Mouse (Mus musculus): ENCODE results near the gene Efna4. TPM values are rescaled to one million over a fixed set of nuclear protein-coding genes. Genes with fewer than 3 reads are reported as not detected.

Efna4 gene
- polyA plus RNA-seq, 1 experiment from 2014 or later = 14.6 TPM

- DNase-seq (ENCODE audit: low spot score) = no peak
Observed at GRCm38 (mm10) chr3:89328623-89329022, 9.2 kb downstream of the Efna4 start.

GRCm38 (mm10) chr3:89327371-89327870 lies 10.4 kb downstream of the Efna4 start:
- H3K36me3 ChIP-seq (ENCODE audit: control insufficient read depth, insufficient read depth, low read length) = no peaks in the 10 kb centered on the region
- no peak overlapping the region for H3K4me2 ChIP-seq (ENCODE audit: low read length)
- H3K4me3 ChIP-seq (ENCODE audit: low read depth, low read length) = no peak overlapping the region
- H3K4me1 ChIP-seq (ENCODE audit: control insufficient read depth, insufficient read depth, low read length) = peaks cover 24% of the 10 kb centered on the region
- no peaks in the 10 kb centered on the region for H3K27me3 ChIP-seq (replicated peaks; ENCODE audit: control insufficient read depth, insufficient read depth, low read length)
- no peak overlapping the region for H3K27ac ChIP-seq (ENCODE audit: low read depth, low read length)
- DNase-seq (ENCODE audit: low spot score) (no peak), ATAC-seq (no peak)
- WGBS = 67% methylated on average over 9 of the region's 9 CpGs
- no peak overlapping the region for H3K9ac ChIP-seq (ENCODE audit: low read length)
- no peaks in the 10 kb centered on the region for H3K9me3 ChIP-seq (replicated peaks; ENCODE audit: control insufficient read depth, low read length)

More at GRCm38 (mm10) chr3:89328623-89329022, 9.2 kb downstream of the Efna4 start:
- Histone ChIP-seq H3K4me3 (ENCODE audit: low read depth, low read length) (no peak overlapping the region), H3K27me3 (replicated peaks; ENCODE audit: control insufficient read depth, insufficient read depth, low read length) (no peaks in the 10 kb centered on the region), H3K9me3 (replicated peaks; ENCODE audit: control insufficient read depth, low read length) (no peaks in the 10 kb centered on the region), H3K27ac (ENCODE audit: low read depth, low read length) (no peak overlapping the region), H3K9ac (ENCODE audit: low read length) (no peak overlapping the region), H3K4me1 (ENCODE audit: control insufficient read depth, insufficient read depth, low read length) (peaks cover 31% of the 10 kb centered on the region), H3K36me3 (ENCODE audit: control insufficient read depth, insufficient read depth, low read length) (peaks cover 7% of the 10 kb centered on the region), H3K4me2 (ENCODE audit: low read length) (no peak overlapping the region)
- ATAC-seq = no peak
- 28% methylated on average over 4 of the region's 4 CpGs for WGBS

DNA sequence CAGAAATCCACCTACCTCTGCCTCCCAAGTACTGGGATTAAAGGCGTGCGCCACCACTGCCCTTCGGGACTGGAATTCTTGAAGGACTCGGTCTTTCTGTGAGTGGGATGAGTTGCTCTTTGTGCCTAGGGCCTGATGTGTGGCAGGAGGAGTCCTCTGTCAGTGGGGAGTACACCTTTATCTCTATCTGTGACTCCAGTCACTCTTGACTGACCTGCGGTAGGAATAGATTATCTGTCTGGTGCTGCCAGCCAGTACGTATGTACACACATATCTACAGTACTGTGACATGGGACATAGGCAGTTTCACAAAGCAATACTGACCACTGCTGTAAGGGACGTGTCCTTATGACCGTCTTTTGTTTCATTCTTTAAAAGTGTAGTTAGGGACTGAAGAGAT lies 11.9 kb downstream of the Efna4 start:
- ATAC-seq (no peak), DNase-seq (ENCODE audit: low spot score) (no peak)
- Histone ChIP-seq H3K4me2 (ENCODE audit: low read length) (no peak overlapping the region), H3K27ac (ENCODE audit: low read depth, low read length) (no peak overlapping the region), H3K36me3 (ENCODE audit: control insufficient read depth, insufficient read depth, low read length) (no peaks in the 10 kb centered on the region), H3K9ac (ENCODE audit: low read length) (no peak overlapping the region), H3K4me3 (ENCODE audit: low read depth, low read length) (no peak overlapping the region), H3K27me3 (replicated peaks; ENCODE audit: control insufficient read depth, insufficient read depth, low read length) (peaks cover 6% of the 10 kb centered on the region; the same call in 1 of the 2 replicates), H3K9me3 (replicated peaks; ENCODE audit: control insufficient read depth, low read length) (no peaks in the 10 kb centered on the region), H3K4me1 (ENCODE audit: control insufficient read depth, insufficient read depth, low read length) (peaks cover 14% of the 10 kb centered on the region; the same call in 1 of the 2 replicates)
- WGBS = 90% methylated on average over 8 of the region's 8 CpGs

DNA sequence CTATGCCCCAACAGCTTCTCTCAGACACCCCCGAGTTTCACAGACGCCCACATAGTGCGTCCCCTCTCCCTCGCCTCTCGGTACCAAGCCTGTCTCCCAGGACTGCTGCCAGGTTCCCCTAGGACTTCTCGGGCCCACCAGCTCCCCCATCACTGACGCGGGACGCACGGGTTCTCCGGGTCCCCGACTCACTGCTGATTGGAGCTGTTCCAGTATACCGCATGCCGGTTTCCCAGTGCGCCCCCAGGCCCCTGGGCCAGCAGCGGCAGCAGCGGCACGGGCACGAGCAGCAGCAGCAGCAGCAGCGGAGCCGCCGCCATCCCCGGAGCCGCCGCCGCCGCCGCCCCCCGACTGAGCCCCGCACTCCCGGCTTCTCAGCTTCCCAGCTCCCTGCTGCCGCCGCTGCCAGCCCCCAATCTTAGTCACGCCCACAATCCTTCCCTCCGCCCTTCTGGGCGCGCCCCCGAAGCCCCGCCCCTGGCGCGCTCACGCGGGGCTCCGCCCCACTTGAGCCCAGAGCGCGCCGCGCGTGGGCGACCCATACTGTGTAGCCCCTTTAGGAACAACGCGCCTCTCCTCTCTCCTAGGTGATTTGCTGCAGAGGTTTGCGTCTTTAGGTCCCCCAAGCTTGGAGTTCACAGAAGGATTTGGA lies 15.2 kb downstream of the Efna4 start, which contains the start of gene Efna3:
TSS of gene Efna3 (minus strand) at position 452 of the 652 bp plus-strand sequence.
- Histone ChIP-seq H3K9ac (ENCODE audit: low read length) (peak within 1 kb of the TSS; percentile 75), H3K4me1 (ENCODE audit: control insufficient read depth, insufficient read depth, low read length) (peaks cover 21% of the 10 kb centered on the region), H3K4me2 (ENCODE audit: low read length) (peak within 1 kb of the TSS; percentile 90), H3K27me3 (replicated peaks; ENCODE audit: control insufficient read depth, insufficient read depth, low read length) (peaks cover 32% of the 10 kb centered on the region), H3K27ac (ENCODE audit: low read depth, low read length) (peak within 1 kb of the TSS; percentile 83), H3K36me3 (ENCODE audit: control insufficient read depth, insufficient read depth, low read length) (no peaks in the 10 kb centered on the region), H3K9me3 (replicated peaks; ENCODE audit: control insufficient read depth, low read length) (no peaks in the 10 kb centered on the region), H3K4me3 (ENCODE audit: low read depth, low read length) (peak within 1 kb of the TSS; percentile 59)
- WGBS = under 1% methylated on average over 46 of the region's 53 CpGs
- DNase-seq (ENCODE audit: low spot score) = peak; percentile 89
- ATAC-seq = peak; percentile 65

DNA sequence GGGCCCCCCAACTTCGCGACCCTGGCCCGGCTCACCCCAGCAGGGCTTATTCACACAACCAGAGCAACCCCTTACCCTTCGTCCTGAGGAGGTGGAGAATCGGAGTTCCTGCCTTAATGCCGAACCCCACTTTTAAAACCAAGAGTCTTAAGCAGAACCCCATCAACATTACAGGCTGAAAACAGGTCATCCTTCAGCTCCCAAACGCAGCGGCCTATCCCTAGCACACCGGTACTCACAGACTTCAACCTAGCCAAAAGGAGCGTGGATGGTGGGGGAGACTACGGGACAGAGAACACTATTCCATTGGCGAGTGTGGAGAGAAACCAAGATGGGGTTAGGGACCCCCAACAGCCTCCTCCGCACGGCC lies 15.7 kb downstream of the Efna4 start:
- DNase-seq (ENCODE audit: low spot score) = no peak
- peaks cover 32% of the 10 kb centered on the region for H3K27me3 ChIP-seq (replicated peaks; ENCODE audit: control insufficient read depth, insufficient read depth, low read length)
- H3K4me3 ChIP-seq (ENCODE audit: low read depth, low read length) = peak overlapping the region; percentile 59
- H3K36me3 ChIP-seq (ENCODE audit: control insufficient read depth, insufficient read depth, low read length) = no peaks in the 10 kb centered on the region
- H3K4me2 ChIP-seq (ENCODE audit: low read length) = peak overlapping the region; percentile 90
- no peaks in the 10 kb centered on the region for H3K9me3 ChIP-seq (replicated peaks; ENCODE audit: control insufficient read depth, low read length)
- H3K4me1 ChIP-seq (ENCODE audit: control insufficient read depth, insufficient read depth, low read length) = peaks cover 21% of the 10 kb centered on the region
- no peak for ATAC-seq
- H3K27ac ChIP-seq (ENCODE audit: low read depth, low read length) = peak overlapping the region; percentile 83
- H3K9ac ChIP-seq (ENCODE audit: low read length) = peak overlapping the region; percentile 75
- 2% methylated on average over 14 of the region's 14 CpGs for WGBS

GRCm38 (mm10) chr3:89321183-89322130 lies 16.4 kb downstream of the Efna4 start:
- peak overlapping the region; percentile 83 for H3K27ac ChIP-seq (ENCODE audit: low read depth, low read length)
- DNase-seq (ENCODE audit: low spot score) (peak; percentile 54), ATAC-seq (0 out of 2 replicates have a peak, but pooled peaks have one; percentile 5)
- H3K9me3 ChIP-seq (replicated peaks; ENCODE audit: control insufficient read depth, low read length) = no peaks in the 10 kb centered on the region
- no peaks in the 10 kb centered on the region for H3K36me3 ChIP-seq (ENCODE audit: control insufficient read depth, insufficient read depth, low read length)
- peak overlapping the region; percentile 90 for H3K4me2 ChIP-seq (ENCODE audit: low read length)
- 1% methylated on average over 55 of the region's 66 CpGs for WGBS
- peaks cover 33% of the 10 kb centered on the region for H3K27me3 ChIP-seq (replicated peaks; ENCODE audit: control insufficient read depth, insufficient read depth, low read length)
- peak overlapping the region; percentile 59 for H3K4me3 ChIP-seq (ENCODE audit: low read depth, low read length)
- peaks cover 23% of the 10 kb centered on the region for H3K4me1 ChIP-seq (ENCODE audit: control insufficient read depth, insufficient read depth, low read length)
- peak overlapping the region; percentile 75 for H3K9ac ChIP-seq (ENCODE audit: low read length)

- DNase-seq (ENCODE audit: low spot score) (peak; percentile 76), ATAC-seq (0 out of 2 replicates have a peak, but pooled peaks have one; percentile 9)
- peaks cover 41% of the 10 kb centered on the region for H3K27me3 ChIP-seq (replicated peaks; ENCODE audit: control insufficient read depth, insufficient read depth, low read length)
- peak overlapping the region; percentile 90 for H3K4me2 ChIP-seq (ENCODE audit: low read length)
- H3K36me3 ChIP-seq (ENCODE audit: control insufficient read depth, insufficient read depth, low read length) = no peaks in the 10 kb centered on the region
- peak overlapping the region; percentile 75 for H3K9ac ChIP-seq (ENCODE audit: low read length)
- peaks cover 26% of the 10 kb centered on the region for H3K4me1 ChIP-seq (ENCODE audit: control insufficient read depth, insufficient read depth, low read length)
- WGBS = under 1% methylated on average over 41 of the region's 41 CpGs
- peak overlapping the region; percentile 83 for H3K27ac ChIP-seq (ENCODE audit: low read depth, low read length)
- no peaks in the 10 kb centered on the region for H3K9me3 ChIP-seq (replicated peaks; ENCODE audit: control insufficient read depth, low read length)
- peak overlapping the region; percentile 59 for H3K4me3 ChIP-seq (ENCODE audit: low read depth, low read length)
Observed at GRCm38 (mm10) chr3:89320581-89321182, 17.1 kb downstream of the Efna4 start.

DNA sequence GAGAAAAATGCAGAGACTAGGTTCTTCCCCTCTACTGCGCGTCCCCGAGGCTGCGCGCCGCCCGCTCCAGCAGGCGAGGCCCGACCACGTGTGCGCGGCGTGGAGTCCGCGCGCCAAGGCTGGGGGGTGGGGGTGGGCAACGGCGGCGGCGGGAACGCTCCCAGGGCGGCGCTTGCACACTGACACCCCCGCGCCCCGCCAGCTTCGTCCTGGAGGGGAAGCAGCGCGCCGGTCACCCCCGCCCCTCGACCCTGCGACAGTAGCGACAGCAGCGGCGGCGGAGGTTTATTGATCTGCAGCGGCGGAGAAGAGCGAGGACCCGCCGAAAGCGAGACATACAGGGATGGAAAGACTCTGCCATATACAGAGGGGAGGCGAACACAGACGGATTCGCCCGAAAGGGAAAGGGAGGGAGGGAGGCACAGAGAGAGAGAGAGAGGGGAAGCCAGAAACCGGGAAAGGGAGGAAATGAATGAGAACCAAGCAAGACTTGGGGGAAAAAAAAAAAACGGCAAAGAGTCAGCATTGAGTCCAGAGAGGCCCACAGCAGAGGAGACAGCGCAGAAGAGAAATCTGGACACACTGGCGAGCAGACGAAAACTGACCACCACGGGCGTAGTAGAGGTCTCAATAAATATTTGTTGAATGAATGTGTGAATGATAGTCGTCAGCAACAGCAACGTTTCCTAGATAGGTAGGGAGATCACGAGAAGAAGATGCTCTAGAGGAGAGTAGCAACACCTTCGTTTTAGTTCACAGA lies 18.1 kb downstream of the Efna4 start:
- DNase-seq (ENCODE audit: low spot score) (peak; percentile 58), ATAC-seq (no peak)
- no peaks in the 10 kb centered on the region for H3K9me3 ChIP-seq (replicated peaks; ENCODE audit: control insufficient read depth, low read length)

More for the DNA sequence above, 18.1 kb downstream of the Efna4 start:
- peaks cover 31% of the 10 kb centered on the region for H3K4me1 ChIP-seq (ENCODE audit: control insufficient read depth, insufficient read depth, low read length)
- peak overlapping the region; percentile 59 for H3K4me3 ChIP-seq (ENCODE audit: low read depth, low read length)
- H3K36me3 ChIP-seq (ENCODE audit: control insufficient read depth, insufficient read depth, low read length) = no peaks in the 10 kb centered on the region
- H3K27ac ChIP-seq (ENCODE audit: low read depth, low read length) = peak overlapping the region; percentile 33; the same call in 1 of the 2 replicates
- peaks cover 41% of the 10 kb centered on the region for H3K27me3 ChIP-seq (replicated peaks; ENCODE audit: control insufficient read depth, insufficient read depth, low read length)
- WGBS = 4% methylated on average over 55 of the region's 58 CpGs
- peak overlapping the region; percentile 90 for H3K4me2 ChIP-seq (ENCODE audit: low read length)
- peak overlapping the region; percentile 58 for H3K9ac ChIP-seq (ENCODE audit: low read length)
